Mouse (Mus musculus) layer of hippocampus, adult 8-10 months (tissue): ENCODE measurements around the gene Onecut1. TPM values are rescaled to one million over a fixed set of nuclear protein-coding genes. Genes with fewer than 3 reads are reported as not detected.

Source experiments
- DNase-seq, 2 experiments: peaks; one replicate each; pipeline ENCODE4 v3.0.0; 2022; ENCODE audit warnings: low spot score in 2 of 2
- total RNA-seq, 4 experiments: library from RNA; stranded (reverse); gene quantifications; 2 replicates each; pipeline ENCODE4 v1.2.4; 2022

Onecut1 gene
- total RNA-seq, 4 experiments from 2014 or later = 0.41 to 1.5 (median 0.73) TPM

- DNase-seq = no peak
Observed at GRCm38 (mm10) chr9:74860461-74860860, 1.3 kb upstream of the Onecut1 start.

DNA sequence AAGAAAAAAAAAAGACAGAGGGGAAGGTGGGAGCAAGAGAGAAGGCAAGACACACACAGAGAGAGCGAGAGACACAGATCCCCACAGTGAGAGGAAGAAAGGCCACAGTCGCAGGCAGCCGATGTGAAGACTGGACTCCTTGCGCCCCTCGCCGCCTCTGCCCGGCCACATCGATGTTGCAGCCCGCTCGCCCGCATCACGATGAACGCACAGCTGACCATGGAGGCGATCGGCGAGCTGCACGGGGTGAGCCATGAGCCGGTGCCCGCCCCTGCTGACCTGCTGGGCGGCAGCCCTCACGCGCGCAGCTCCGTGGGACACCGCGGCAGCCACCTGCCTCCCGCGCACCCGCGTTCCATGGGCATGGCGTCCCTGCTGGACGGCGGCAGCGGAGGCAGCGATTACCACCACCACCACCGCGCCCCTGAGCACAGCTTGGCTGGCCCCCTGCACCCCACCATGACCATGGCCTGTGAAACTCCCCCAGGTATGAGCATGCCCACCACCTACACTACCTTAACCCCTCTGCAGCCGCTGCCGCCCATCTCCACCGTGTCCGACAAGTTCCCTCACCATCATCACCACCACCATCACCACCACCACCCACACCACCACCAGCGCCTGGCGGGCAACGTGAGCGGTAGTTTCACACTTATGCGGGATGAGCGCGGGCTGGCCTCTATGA lies 517 bp downstream of the Onecut1 start:
- no peak for DNase-seq

DNA sequence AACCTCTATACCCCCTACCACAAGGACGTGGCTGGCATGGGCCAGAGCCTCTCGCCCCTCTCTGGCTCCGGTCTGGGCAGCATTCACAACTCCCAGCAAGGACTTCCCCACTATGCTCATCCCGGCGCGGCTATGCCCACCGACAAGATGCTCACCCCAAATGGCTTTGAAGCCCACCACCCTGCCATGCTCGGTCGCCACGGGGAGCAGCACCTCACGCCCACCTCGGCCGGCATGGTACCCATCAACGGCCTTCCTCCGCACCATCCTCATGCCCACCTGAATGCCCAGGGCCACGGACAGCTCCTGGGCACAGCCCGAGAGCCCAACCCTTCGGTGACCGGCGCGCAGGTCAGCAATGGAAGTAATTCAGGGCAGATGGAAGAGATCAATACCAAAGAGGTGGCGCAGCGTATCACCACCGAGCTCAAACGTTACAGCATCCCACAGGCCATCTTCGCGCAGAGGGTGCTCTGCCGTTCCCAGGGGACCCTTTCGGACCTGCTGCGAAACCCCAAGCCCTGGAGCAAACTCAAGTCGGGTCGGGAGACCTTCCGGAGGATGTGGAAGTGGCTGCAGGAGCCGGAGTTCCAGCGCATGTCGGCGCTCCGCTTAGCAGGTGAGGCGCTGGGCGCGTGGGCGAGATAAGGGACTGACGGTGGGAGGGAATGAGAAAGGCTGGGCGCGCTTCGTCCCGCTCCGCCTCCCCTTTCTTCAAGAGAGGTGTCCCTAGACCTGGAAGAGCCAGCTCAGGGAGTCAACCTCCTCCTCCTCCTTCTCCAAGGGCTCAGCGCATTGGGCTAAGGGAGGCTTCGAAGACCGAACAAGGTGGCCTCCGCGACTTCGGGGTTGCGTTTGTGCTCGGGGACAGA lies 1.3 kb downstream of the Onecut1 start:
- DNase-seq = no peak

DNA sequence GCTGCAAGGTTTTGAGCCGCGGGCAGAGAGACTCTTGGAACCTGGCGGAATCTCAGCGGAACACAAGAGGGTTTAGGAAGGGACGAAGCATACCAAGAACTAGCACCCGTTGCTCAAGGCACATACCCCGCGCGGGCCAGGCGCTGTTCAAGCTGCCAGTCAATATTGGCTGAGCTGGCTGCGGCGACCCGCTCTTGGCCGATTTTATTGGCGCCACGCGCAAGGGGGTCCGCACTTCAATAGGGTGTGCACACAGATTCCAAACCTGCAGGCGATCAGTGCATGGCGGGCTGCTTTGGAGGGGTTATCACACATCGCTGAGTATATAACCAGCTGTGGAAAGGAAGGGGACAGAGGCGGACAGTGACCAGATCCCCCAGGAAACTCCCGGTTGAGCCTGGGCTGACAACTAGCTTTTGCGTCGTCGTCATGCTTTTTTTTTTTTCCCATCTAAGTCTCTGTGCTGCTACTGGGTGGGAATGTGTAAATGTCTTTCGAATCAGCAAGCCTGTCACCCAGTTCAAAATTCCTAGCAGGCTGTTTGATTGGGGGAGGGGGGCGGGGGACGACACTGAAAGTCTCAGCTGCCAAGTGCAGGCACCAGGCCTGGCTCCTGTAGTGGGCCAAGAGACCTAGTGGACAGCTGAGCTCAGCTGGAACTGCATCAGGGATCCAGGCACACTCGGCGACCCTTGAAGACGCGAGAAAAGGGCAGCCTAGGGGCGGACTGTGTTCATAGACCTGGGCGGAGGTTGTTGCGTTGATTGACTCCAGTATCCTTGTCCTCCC lies 2.1 kb downstream of the Onecut1 start:
- no peak for DNase-seq

GRCm38 (mm10) chr9:74864471-74864870 lies 2.8 kb downstream of the Onecut1 start:
- DNase-seq = no peak

DNA sequence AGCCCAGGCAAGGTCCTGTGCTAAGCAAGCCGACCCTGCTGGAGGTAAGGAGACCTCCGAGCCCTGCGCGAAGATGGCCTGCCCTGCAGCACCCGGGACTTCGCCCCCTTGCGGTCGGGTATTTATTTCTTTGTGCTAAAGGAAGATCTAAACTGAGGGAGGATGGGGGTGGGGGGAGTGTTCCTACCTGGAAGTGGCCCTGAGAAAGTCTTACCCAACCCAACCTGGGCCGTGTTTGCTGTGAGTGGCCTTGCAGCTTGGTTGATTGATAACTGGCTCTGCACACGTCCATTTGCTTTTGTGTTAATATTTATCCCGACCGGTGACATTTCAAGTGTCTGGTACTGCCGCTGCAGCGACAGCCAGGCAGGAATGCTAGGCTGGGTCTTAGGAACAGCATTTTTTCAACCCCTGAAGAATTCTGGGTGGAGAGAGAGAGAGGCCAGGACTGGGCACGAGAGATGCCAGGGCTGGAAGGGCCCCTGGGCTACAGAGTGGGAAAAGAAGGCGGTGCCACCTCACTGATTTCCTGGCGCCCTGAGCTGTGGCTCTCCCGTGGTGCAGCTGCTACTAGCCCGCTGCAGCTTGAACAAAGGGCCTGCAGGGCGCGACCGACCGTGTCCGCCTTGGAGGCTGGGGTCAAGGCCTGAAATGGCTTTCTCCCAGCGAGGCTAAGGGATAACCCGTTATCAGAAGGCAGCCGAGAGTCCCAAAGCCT lies 5.0 kb downstream of the Onecut1 start:
- no peak for DNase-seq

GRCm38 (mm10) chr9:74867641-74868205 lies 6.0 kb downstream of the Onecut1 start:
- peak in 1 of 2 experiments; percentile 62 for DNase-seq

DNA sequence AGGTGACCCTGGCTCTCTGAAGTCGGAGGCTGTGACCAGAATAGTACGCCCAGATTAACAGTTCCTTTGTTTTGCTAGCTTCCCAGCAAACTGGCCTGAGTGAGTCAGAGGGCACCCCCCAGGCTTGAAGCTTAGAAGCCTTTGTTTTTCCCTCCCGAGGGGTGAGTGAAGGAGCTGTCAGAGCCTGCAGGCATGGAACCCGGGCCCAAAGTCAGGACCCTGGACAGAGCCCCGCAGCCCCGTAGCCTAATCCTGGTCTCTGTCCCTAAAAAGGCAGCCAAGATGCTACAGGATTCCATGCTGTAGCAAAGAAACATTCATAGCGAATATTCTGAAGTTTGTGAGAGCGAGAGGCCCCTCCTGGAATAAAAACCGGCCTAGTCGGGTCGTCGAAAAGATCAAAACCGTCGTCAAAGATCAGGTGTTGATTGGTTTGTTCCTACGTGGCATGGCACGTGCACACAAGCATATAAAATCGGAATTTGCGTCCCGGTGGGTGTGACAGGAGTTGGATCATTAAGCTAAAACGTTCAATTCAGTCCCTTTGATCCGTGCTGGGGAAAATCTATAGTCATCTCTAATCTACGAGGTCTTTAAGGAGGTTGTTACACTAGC lies 6.7 kb downstream of the Onecut1 start:
- no peak for DNase-seq

- peak; percentile 58 to 91 for DNase-seq
Observed at GRCm38 (mm10) chr9:74870960-74871688, 9.4 kb downstream of the Onecut1 start.

DNA sequence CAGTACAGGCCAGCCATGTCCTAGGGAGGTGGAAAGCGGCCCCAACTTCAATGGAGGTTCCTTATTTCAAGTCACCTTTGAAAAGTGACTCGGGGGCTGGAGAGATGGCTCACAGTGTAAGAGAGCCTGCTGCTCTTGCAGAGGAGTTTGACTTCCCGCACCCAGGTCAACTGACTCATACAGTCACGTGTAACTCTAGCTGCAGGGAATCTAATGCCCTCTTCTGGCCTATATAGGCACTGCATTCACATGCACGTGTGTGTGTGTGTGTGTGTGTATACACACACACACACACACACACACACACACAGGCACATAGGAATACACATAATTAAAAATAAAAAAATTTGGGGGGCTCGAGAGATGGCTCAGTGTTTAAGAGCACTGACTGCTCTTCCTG lies 14.6 kb downstream of the Onecut1 start:
- DNase-seq = no peak

- DNase-seq = no peak
Observed at GRCm38 (mm10) chr9:74877709-74878108, 16.0 kb downstream of the Onecut1 start.

- DNase-seq = no peak
Observed at GRCm38 (mm10) chr9:74887866-74888265, 26.1 kb downstream of the Onecut1 start.

DNA sequence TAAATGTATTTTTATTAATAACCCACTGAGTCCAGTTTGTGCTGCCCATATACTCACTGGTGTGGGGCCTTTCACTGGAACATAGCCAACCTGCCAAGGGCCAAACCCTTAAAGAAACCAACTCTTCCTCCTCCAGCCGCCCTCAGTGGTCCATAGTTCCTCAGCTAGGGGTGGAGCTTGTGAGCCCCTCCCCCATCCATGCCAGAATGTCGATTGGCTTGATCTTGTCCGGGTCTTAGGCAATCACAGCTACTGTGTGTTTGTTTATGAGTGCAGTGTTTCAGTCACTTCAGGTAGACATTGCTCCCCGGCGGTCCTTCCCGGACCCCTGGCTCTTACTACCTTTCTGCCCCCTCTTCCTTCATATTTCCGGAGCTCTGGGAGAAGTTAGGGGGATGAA lies 35.0 kb downstream of the Onecut1 start:
- no peak for DNase-seq

- DNase-seq = no peak
Observed at GRCm38 (mm10) chr9:74897375-74897982, 35.8 kb downstream of the Onecut1 start.

DNA sequence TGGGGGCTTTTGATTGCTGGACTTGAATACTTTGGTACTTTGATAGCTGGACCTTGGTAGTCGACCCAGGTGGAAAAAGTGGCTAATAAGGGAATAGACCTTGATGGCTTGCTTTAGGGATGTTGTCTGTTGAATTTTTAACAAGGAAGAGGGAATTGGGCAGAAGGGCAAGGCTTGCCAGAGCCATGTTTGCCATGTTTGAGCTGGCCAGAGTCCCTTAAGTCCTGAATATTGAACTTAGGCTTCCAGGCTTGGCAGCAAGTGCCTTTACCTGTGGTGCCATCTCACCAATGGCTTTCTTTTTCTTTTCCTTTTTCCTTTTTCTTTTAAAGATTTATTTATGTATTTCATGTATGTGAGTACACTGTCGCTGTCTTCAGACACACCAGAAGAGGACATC lies 38.4 kb downstream of the Onecut1 start:
- DNase-seq = no peak

GRCm38 (mm10) chr9:74904866-74905508 lies 43.3 kb downstream of the Onecut1 start:
- DNase-seq = peak; percentile 35 to 64

DNA sequence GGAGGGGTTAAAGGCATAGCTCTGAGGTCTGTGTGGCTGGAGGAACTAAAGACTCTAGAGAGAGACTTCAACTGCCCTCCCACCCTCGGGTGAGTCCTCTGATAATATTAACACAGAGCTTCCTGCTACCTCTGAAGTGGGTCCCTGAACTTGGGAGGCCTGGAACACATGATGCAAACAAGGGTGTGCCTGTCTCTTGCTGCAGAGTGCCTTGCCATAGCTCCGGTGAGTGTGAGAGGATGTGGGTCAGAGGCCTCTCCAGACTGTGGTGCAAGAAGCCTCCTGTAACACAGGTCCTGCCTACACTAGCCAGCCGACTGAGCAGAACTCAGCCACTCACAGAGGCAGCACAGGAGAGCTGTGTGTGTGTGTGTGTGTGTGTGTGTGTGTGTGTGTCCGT lies 45.2 kb downstream of the Onecut1 start:
- DNase-seq = no peak

DNA sequence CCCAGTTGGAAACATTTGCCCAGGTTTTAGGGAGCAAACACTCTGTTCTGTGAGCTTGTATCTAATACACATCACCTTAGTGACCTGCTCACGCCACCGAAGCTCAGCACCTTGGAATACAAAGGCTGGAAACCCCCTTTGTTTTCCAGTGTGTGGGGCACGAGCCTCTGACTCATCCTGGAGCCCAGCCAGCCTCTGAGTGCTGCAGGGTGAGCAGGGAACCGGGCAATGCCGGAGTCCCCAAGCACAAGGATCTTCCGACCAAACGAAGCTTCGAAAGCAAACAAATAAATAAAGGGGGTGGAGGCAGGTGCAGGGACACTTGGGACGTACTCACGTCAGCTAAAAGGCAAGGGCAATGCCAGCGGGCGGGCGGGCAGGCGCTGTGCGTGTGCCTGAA lies 47.5 kb downstream of the Onecut1 start:
- peak in 1 of 2 experiments; percentile 13 for DNase-seq

DNA sequence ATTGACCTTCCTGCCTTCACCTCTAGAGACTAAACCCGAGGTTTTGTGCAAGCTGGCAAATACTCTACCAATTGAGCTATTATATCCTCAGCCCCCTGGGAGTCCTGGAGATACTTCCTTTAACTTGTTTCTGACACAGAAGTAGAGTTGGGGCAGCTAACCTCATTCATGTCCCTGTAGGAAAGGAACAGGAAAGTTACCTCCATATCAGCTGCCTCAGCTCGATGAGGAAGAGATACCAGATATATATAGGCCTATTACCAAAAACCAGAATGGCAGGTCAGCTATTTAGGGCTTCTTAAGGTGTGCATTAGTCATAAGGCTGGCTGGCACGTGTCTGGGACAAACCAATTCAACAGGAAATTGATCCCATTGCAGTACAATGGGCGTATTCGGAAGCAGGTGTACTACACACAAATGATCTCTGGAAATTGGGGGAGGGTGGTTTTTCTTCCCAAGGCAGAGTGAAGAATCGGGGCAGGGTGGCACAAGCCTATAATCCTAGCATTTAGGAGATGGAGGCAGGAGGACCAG lies 48.6 kb downstream of the Onecut1 start:
- DNase-seq = no peak
